Mouse (Mus musculus) lung, postnatal 0 days (tissue): ENCODE data around the gene Ilvbl.

ENCODE experiments used
- CTCF ChIP-seq: IDR thresholded peaks from 2 replicates; pipeline ENCODE4 v1.5.1; 2016; ENCODE audit warnings: antibody characterized with exemption, mild to moderate bottlenecking
- EP300 ChIP-seq: IDR thresholded peaks from 2 replicates; pipeline ENCODE4 v1.6.1; 2016; ENCODE audit warnings: antibody characterized with exemption, mild to moderate bottlenecking, control low read depth

DNA sequence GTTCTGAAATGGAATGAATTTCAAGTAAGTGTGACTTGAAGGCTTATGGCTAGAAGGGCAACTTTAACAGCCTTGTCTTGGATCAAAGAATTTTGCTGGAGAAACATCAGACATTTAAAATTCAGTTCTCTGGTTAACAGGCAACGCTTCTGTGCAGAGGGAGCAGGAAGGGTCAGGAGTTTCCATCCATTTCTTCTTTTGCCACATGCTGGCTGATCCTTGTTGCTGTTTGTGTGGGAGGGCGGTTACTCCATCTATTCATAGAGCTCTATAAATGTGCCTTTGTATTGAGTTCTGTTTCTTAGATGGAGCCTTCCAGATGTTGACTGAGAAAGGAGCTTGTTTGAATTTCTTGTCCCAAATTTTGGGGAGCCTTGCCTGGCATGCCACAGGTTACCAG lies 3.2 kb upstream of the Ilvbl start:
- no peak for TF ChIP-seq CTCF
- TF ChIP-seq EP300 = no peak
